Mouse (Mus musculus) neural tube, embryonic 14.5 days (tissue): Measurements from ENCODE around the gene Pfkp. TPM values are rescaled to one million over a fixed set of nuclear protein-coding genes. Genes with fewer than 3 reads are reported as not detected.

Experiments used
- ATAC-seq: fragments of 200-750 bp; cut with Nextera tagmentation; 2 replicates; pipeline ENCODE4 v1.8.0; 2017; ENCODE audit warnings: low read depth, mild to moderate bottlenecking, moderate TSS enrichment, moderate library complexity
- H3K27ac ChIP-seq: fragments of 300-500 bp; sonication (generic); 2 replicates; pipeline ENCODE4 v1.5.1; 2014; ENCODE audit warnings: low read depth, mild to moderate bottlenecking, control low read depth, low read length, moderate library complexity, mixed read lengths
- H3K27me3 ChIP-seq: fragments of 300-500 bp; sonication (generic); 2 replicates; pipeline ENCODE4 v1.6.1; 2014; ENCODE audit warnings: low read length; ENCODE audit not compliant: control insufficient read depth, insufficient read depth
- H3K36me3 ChIP-seq: fragments of 300-500 bp; sonication (generic); 2 replicates; pipeline ENCODE4 v1.6.1; 2014; ENCODE audit warnings: low read length, mixed read lengths; ENCODE audit not compliant: control insufficient read depth, insufficient read depth
- H3K4me1 ChIP-seq: fragments of 300-500 bp; sonication (generic); 2 replicates; pipeline ENCODE4 v1.6.1; 2014; ENCODE audit warnings: low read length; ENCODE audit not compliant: control insufficient read depth, insufficient read depth
- H3K4me2 ChIP-seq: fragments of 300-500 bp; sonication (generic); 2 replicates; pipeline ENCODE4 v1.6.1; 2014; ENCODE audit warnings: mild to moderate bottlenecking, low read depth, low read length, control low read depth
- H3K4me3 ChIP-seq: fragments of 300-500 bp; sonication (generic); 2 replicates; pipeline ENCODE4 v1.5.1; 2014; ENCODE audit warnings: low read depth, low read length, control low read depth, mixed read lengths
- H3K9ac ChIP-seq: fragments of 300-500 bp; sonication (generic); replicated peaks from 2 replicates; pipeline ENCODE4 v1.6.1; 2014; ENCODE audit warnings: low read depth, mild to moderate bottlenecking, control low read depth, low read length, mixed read lengths
- H3K9me3 ChIP-seq: fragments of 300-500 bp; sonication (generic); 2 replicates; pipeline ENCODE4 v1.6.1; 2016; ENCODE audit warnings: low read length; ENCODE audit not compliant: control insufficient read depth
- WGBS: fragments of 180-500 bp; shearing (Covaris S2); extraction: QIAGEN DNeasy Blood & Tissue Kit; methylation state at CpG from one replicate; pipeline ENCODE4 v1.1.7; 2014; 5-methylcytosine and 5-hydroxymethylcytosine counted together
- polyA plus RNA-seq: library from polyadenylated mRNA; unstranded; fragments of >200 nt; fragmentation: Nextera tagmentation; extraction: Ambion mirVana; gene quantifications from 2 replicates; pipeline ENCODE4 v1.2.1, GENCODE M21; 2014

Pfkp gene
- polyA plus RNA-seq, 1 experiment from 2014 or later: 537 TPM

- no peaks in the 10 kb centered on the region for H3K27me3 ChIP-seq
- no peak overlapping the region for H3K4me2 ChIP-seq
- no peak overlapping the region for H3K4me3 ChIP-seq
- no peaks in the 10 kb centered on the region for H3K9me3 ChIP-seq
- no peak for ATAC-seq
- WGBS: 69% methylated on average over 4 of the region's 4 CpGs
- H3K36me3 ChIP-seq: no peaks in the 10 kb centered on the region
- H3K27ac ChIP-seq: no peak overlapping the region
- no peak overlapping the region for H3K9ac ChIP-seq
- no peaks in the 10 kb centered on the region for H3K4me1 ChIP-seq
Observed at GRCm38 (mm10) chr13:6626508-6627114, 22.0 kb downstream of the Pfkp start.

DNA sequence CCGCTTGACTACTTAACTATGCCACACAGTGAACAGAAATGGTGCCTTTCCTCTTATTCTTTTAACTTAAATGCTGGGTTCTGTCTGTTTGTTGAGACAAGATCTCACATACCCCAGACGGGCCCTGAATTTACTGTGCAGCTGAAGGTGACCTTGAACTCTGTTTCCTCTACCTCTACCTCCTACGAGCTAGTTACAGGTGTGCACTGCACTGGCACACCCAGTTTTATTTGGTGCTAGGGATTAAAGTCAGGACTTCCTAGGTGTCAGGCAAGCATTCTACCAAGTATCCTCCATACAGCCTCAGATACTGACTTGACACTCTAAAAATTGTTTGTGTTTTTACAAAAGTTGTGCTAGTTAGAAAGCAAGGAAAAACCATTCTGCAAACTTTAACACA, 22.6 kb downstream of the Pfkp start:
- Histone ChIP-seq H3K4me1 (no peaks in the 10 kb centered on the region), H3K9ac (no peak overlapping the region), H3K27ac (no peak overlapping the region), H3K27me3 (no peaks in the 10 kb centered on the region), H3K36me3 (no peaks in the 10 kb centered on the region), H3K4me3 (no peak overlapping the region), H3K9me3 (no peaks in the 10 kb centered on the region), H3K4me2 (no peak overlapping the region)
- no peak for ATAC-seq
- 81% methylated on average over 3 of the region's 3 CpGs for WGBS

DNA sequence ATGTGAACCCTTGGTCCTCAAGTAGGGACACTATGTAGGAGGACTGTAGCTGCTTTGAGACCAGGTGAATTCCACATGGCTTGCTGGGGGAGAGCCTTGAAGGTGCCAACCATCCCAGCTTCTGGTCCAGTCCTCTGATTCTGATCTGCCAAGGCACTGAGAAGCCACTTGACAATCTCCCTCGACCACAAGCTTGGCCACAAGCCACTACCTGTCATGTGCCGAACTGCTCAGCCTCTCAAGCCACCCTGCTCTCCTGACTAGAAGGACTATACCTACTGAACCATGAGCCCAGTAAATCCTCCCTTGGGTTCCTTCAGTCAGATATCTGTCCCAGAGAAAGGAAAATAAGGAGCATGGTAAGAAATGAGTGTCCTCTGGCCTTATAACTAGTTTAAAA, 24.0 kb downstream of the Pfkp start:
- no peak overlapping the region for H3K27ac ChIP-seq
- no peaks in the 10 kb centered on the region for H3K36me3 ChIP-seq
- H3K4me2 ChIP-seq: no peak overlapping the region
- ATAC-seq: no peak
- H3K9ac ChIP-seq: no peak overlapping the region
- WGBS: 80% methylated on average over 2 of the region's 2 CpGs
- H3K4me3 ChIP-seq: no peak overlapping the region
- no peaks in the 10 kb centered on the region for H3K9me3 ChIP-seq
- no peaks in the 10 kb centered on the region for H3K27me3 ChIP-seq
- H3K4me1 ChIP-seq: no peaks in the 10 kb centered on the region

DNA sequence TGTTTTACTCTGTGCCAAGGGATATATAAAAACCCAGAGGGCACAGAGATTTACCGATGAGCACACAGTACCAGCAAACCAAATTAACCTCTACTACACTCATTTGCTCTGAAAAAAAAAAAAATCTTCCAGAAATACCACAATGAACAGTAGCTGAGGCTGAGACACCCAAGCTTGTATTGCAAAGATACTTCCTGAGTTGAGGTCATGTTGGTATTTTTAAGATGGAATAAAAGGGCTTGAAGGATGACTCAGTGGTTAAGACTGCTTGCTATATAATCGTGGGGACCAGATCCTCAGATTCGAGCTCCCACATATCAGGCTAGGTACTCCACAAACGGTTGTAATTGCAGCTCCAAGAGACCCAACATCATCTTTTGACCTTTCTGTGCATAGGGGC, 24.5 kb downstream of the Pfkp start:
- Histone ChIP-seq H3K27ac (no peak overlapping the region), H3K4me1 (no peaks in the 10 kb centered on the region), H3K27me3 (no peaks in the 10 kb centered on the region), H3K4me2 (no peak overlapping the region), H3K36me3 (no peaks in the 10 kb centered on the region), H3K4me3 (no peak overlapping the region), H3K9ac (no peak overlapping the region), H3K9me3 (no peaks in the 10 kb centered on the region)
- 83% methylated on average over 4 of the region's 4 CpGs for WGBS
- no peak for ATAC-seq

GRCm38 (mm10) chr13:6621831-6622230, 26.7 kb downstream of the Pfkp start:
- Histone ChIP-seq H3K9ac (no peak overlapping the region), H3K4me1 (no peaks in the 10 kb centered on the region), H3K36me3 (no peaks in the 10 kb centered on the region), H3K27ac (no peak overlapping the region), H3K9me3 (no peaks in the 10 kb centered on the region), H3K4me2 (no peak overlapping the region), H3K4me3 (no peak overlapping the region), H3K27me3 (no peaks in the 10 kb centered on the region)
- no peak for ATAC-seq
- 96% methylated on average over 20 of the region's 20 CpGs for WGBS

- 92% methylated on average over 3 of the region's 3 CpGs for WGBS
- Histone ChIP-seq H3K9me3 (no peaks in the 10 kb centered on the region), H3K27ac (no peak overlapping the region), H3K4me2 (no peak overlapping the region), H3K4me3 (no peak overlapping the region), H3K4me1 (no peaks in the 10 kb centered on the region), H3K27me3 (no peaks in the 10 kb centered on the region), H3K9ac (no peak overlapping the region), H3K36me3 (no peaks in the 10 kb centered on the region)
- no peak for ATAC-seq
Observed at GRCm38 (mm10) chr13:6620250-6620649, 28.3 kb downstream of the Pfkp start.

DNA sequence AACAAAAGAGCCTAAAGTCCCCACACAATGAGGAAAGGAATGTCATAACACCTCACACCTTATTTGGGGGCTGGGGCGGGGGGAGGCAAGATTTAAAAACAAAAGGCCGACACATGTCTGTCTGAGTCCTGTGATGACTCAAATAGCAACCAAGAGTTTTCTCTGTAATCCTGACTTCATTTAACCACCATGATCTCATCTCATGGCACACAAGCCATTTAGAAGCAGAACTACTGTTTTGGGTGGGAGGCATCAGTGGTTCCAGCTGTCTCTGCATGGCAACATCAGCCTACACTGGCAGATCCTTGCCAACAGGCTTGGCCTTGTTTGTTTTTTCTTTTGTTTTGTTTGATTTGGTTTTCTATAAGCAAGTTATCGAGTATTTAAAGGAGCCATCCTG, 29.9 kb downstream of the Pfkp start:
- H3K27me3 ChIP-seq: no peaks in the 10 kb centered on the region
- H3K4me1 ChIP-seq: no peaks in the 10 kb centered on the region
- 87% methylated on average over 3 of the region's 3 CpGs for WGBS
- no peak for ATAC-seq
- no peak overlapping the region for H3K9ac ChIP-seq
- no peak overlapping the region for H3K4me2 ChIP-seq
- no peaks in the 10 kb centered on the region for H3K9me3 ChIP-seq
- no peaks in the 10 kb centered on the region for H3K36me3 ChIP-seq
- no peak overlapping the region for H3K4me3 ChIP-seq
- H3K27ac ChIP-seq: no peak overlapping the region

GRCm38 (mm10) chr13:6613690-6614445, 34.7 kb downstream of the Pfkp start:
- Histone ChIP-seq H3K4me3 (no peak overlapping the region), H3K4me2 (no peak overlapping the region), H3K9me3 (no peaks in the 10 kb centered on the region), H3K4me1 (no peaks in the 10 kb centered on the region), H3K9ac (no peak overlapping the region), H3K36me3 (no peaks in the 10 kb centered on the region), H3K27ac (no peak overlapping the region), H3K27me3 (no peaks in the 10 kb centered on the region)
- ATAC-seq: no peak
- 93% methylated on average over 5 of the region's 5 CpGs for WGBS

DNA sequence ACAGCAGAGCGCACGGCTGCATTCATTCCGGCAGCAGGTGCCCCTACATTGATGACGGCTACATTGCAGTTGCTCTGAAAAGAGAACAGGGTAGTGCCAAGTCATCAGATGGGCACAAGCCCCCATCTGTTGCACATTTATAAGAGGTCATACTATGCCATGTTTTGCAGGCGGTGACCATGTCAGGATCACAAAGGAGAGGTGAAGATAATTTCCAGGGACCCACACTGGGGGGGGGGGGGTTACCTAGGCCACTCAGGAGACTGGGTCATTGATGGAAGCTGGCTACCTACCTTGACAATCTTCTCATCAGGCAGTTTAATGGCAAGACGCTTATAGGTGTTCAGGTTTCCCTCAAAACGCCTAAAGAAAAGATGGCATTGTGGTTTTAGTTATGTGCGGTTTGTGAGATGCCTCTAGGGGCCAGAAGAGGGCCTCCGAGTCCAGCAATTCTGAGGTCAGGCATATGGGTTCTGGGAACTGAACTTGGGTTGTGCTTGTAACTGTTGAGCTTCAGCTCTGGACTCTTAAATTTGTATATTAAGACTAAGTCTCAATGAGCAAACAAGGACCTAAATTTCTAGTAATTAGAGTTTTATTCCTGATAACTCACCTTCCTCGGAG, 45.7 kb downstream of the Pfkp start:
- Histone ChIP-seq H3K9me3 (no peaks in the 10 kb centered on the region), H3K4me2 (no peak overlapping the region), H3K4me1 (no peaks in the 10 kb centered on the region), H3K4me3 (no peak overlapping the region), H3K27ac (no peak overlapping the region), H3K36me3 (peaks cover 7% of the 10 kb centered on the region; the same call in 1 of the 2 replicates), H3K9ac (no peak overlapping the region), H3K27me3 (no peaks in the 10 kb centered on the region)
- no peak for ATAC-seq
- WGBS: 88% methylated on average over 10 of the region's 10 CpGs
